Mouse (Mus musculus) neural tube, embryonic 11.5 days (tissue): ENCODE data around the gene Col4a5. TPM values are rescaled to one million over a fixed set of nuclear protein-coding genes. Genes with fewer than 3 reads are reported as not detected.

Source experiments
- ATAC-seq: fragments of 200-750 bp; cut with Nextera tagmentation; 2 replicates; pipeline ENCODE4 v1.8.0; 2017; ENCODE audit warnings: moderate number of reproducible peaks, mild to moderate bottlenecking, moderate TSS enrichment, moderate library complexity; ENCODE audit not compliant: insufficient read depth, low FRiP score, low TSS enrichment
- DNase-seq: peaks from one replicate; pipeline ENCODE4 v3.0.0-alpha.2; 2015; ENCODE audit warnings: low spot score
- H3K27ac ChIP-seq: fragments of 300-500 bp; sonication (generic); 2 replicates; pipeline ENCODE4 v1.5.1; 2014; ENCODE audit warnings: low read depth, mild to moderate bottlenecking, low read length
- H3K27me3 ChIP-seq: fragments of 300-500 bp; sonication (generic); 2 replicates; pipeline ENCODE4 v1.6.1; 2014; ENCODE audit warnings: mild to moderate bottlenecking, low read length, mixed read lengths; ENCODE audit not compliant: control insufficient read depth, insufficient read depth
- H3K36me3 ChIP-seq: fragments of 300-500 bp; sonication (generic); 2 replicates; pipeline ENCODE4 v1.6.1; 2014; ENCODE audit warnings: mild to moderate bottlenecking, low read length, moderate library complexity, mixed read lengths; ENCODE audit not compliant: control insufficient read depth, insufficient read depth
- H3K4me1 ChIP-seq: fragments of 300-500 bp; sonication (generic); 2 replicates; pipeline ENCODE4 v1.6.1; 2014; ENCODE audit warnings: low read length, mixed read lengths; ENCODE audit not compliant: control insufficient read depth, insufficient read depth
- H3K4me2 ChIP-seq: fragments of 300-500 bp; sonication (generic); 2 replicates; pipeline ENCODE4 v1.6.1; 2014; ENCODE audit warnings: low read depth, mild to moderate bottlenecking, moderate library complexity
- H3K4me3 ChIP-seq: fragments of 300-500 bp; sonication (generic); 2 replicates; pipeline ENCODE4 v1.5.1; 2014; ENCODE audit warnings: low read depth, low read length
- H3K9ac ChIP-seq: fragments of 300-500 bp; sonication (generic); 2 replicates; pipeline ENCODE4 v1.6.1; 2014; ENCODE audit warnings: mild to moderate bottlenecking, low read length
- H3K9me3 ChIP-seq: fragments of 300-500 bp; sonication (generic); 2 replicates; pipeline ENCODE4 v1.6.1; 2016; ENCODE audit warnings: low read length; ENCODE audit not compliant: control insufficient read depth
- WGBS: fragments of 180-500 bp; shearing (Covaris S2); extraction: QIAGEN DNeasy Blood & Tissue Kit; methylation state at CpG from one replicate; pipeline ENCODE4 v1.1.7; 2014; 5-methylcytosine and 5-hydroxymethylcytosine counted together
- polyA plus RNA-seq: library from polyadenylated mRNA; unstranded; fragments of >200 nt; fragmentation: Nextera tagmentation; extraction: Ambion mirVana; gene quantifications from 2 replicates; pipeline ENCODE4 v1.2.1, GENCODE M21; 2014

Col4a5 gene
- polyA plus RNA-seq = 11.9 and 14.0 TPM in 2 replicates

DNA sequence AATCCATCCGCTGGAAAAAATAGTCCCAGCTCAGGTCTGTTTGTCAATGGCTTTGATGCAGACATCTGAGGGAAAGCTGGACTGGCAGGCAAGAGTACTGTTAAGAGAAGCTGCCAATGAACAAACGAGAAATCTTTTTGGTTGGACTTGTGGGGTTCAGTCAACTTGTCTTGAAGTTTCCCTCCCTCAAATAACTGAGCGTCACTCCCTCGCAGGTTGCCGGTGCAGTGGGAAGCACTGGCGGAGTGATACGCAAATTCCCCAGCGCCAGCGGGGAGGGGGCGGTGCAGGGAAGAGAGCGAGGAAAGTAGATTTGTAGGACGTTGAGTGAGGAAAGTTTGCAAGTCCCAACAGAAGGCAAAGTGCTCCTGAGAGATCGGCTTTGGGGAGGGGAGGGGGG, at the start of gene Col4a5:
TSS of gene Col4a5 (plus strand) at position 276 of the 400 bp plus-strand sequence.
- ATAC-seq (peak; percentile 73), DNase-seq (peak; percentile 84)
- WGBS = 15% methylated on average over 13 of the region's 13 CpGs
- peak within 1 kb of the TSS; percentile 39 for H3K4me3 ChIP-seq
- H3K36me3 ChIP-seq = no peaks in the 10 kb centered on the region
- H3K4me2 ChIP-seq = peak within 1 kb of the TSS; percentile 51
- peak within 1 kb of the TSS; percentile 44 for H3K9ac ChIP-seq
- H3K4me1 ChIP-seq = no peaks in the 10 kb centered on the region
- H3K9me3 ChIP-seq = no peaks in the 10 kb centered on the region
- H3K27me3 ChIP-seq = peaks cover 10% of the 10 kb centered on the region
- H3K27ac ChIP-seq = no peak within 1 kb of the TSS

- Histone ChIP-seq H3K4me2 (no peak overlapping the region), H3K9ac (no peak overlapping the region), H3K36me3 (no peaks in the 10 kb centered on the region), H3K4me3 (no peak overlapping the region), H3K4me1 (no peaks in the 10 kb centered on the region), H3K27ac (no peak overlapping the region), H3K9me3 (no peaks in the 10 kb centered on the region), H3K27me3 (no peaks in the 10 kb centered on the region)
- ATAC-seq = no peak
- DNase-seq = no peak
- WGBS = 89% methylated on average over 6 of the region's 6 CpGs
Observed at GRCm38 (mm10) chrX:141436780-141437179, 38.4 kb upstream of the Col4a5 start.

GRCm38 (mm10) chrX:141439423-141439822, 35.8 kb upstream of the Col4a5 start:
- Histone ChIP-seq H3K9ac (no peak overlapping the region), H3K36me3 (no peaks in the 10 kb centered on the region), H3K4me3 (no peak overlapping the region), H3K27me3 (no peaks in the 10 kb centered on the region), H3K4me2 (no peak overlapping the region), H3K9me3 (no peaks in the 10 kb centered on the region), H3K27ac (no peak overlapping the region), H3K4me1 (no peaks in the 10 kb centered on the region)
- WGBS = 80% methylated on average over 2 of the region's 2 CpGs
- no peak for DNase-seq
- no peak for ATAC-seq

- Histone ChIP-seq H3K4me2 (no peak overlapping the region), H3K36me3 (no peaks in the 10 kb centered on the region), H3K4me1 (no peaks in the 10 kb centered on the region), H3K4me3 (no peak overlapping the region), H3K27ac (no peak overlapping the region), H3K9ac (no peak overlapping the region), H3K27me3 (no peaks in the 10 kb centered on the region), H3K9me3 (no peaks in the 10 kb centered on the region)
- DNase-seq (no peak), ATAC-seq (no peak)
- WGBS = 84% methylated on average over 1 of the region's 1 CpGs
Observed at GRCm38 (mm10) chrX:141447936-141448335, 27.2 kb upstream of the Col4a5 start.

- no peak within 1 kb of the TSS for H3K27ac ChIP-seq
- WGBS = 25% methylated on average over 16 of the region's 16 CpGs
- H3K9me3 ChIP-seq = no peaks in the 10 kb centered on the region
- peak within 1 kb of the TSS; percentile 32; the same call in 1 of the 2 replicates for H3K9ac ChIP-seq
- H3K4me1 ChIP-seq = no peaks in the 10 kb centered on the region
- ATAC-seq = no peak
- peak; percentile 24 for DNase-seq
- H3K27me3 ChIP-seq = peaks cover 10% of the 10 kb centered on the region
- peak within 1 kb of the TSS; percentile 39 for H3K4me3 ChIP-seq
- H3K36me3 ChIP-seq = no peaks in the 10 kb centered on the region
- H3K4me2 ChIP-seq = peak within 1 kb of the TSS; percentile 51
Observed at GRCm38 (mm10) chrX:141473470-141474302, 1.5 kb upstream of the Col4a5 start, which contains the start of gene Col4a6. Gene Col4a6, minus strand, starts transcription at chrX:141474076.

GRCm38 (mm10) chrX:141475566-141476327, 562 bp downstream of the Col4a5 start:
- peak; percentile 28 for DNase-seq
- WGBS = 22% methylated on average over 13 of the region's 14 CpGs
- peak overlapping the region; percentile 51 for H3K4me2 ChIP-seq
- H3K27ac ChIP-seq = no peak overlapping the region
- peak overlapping the region; percentile 44 for H3K9ac ChIP-seq
- ATAC-seq = peak; percentile 68
- H3K4me1 ChIP-seq = no peaks in the 10 kb centered on the region
- no peaks in the 10 kb centered on the region for H3K9me3 ChIP-seq
- H3K27me3 ChIP-seq = peaks cover 8% of the 10 kb centered on the region
- H3K36me3 ChIP-seq = no peaks in the 10 kb centered on the region
- H3K4me3 ChIP-seq = peak overlapping the region; percentile 39

- H3K4me1 ChIP-seq = no peaks in the 10 kb centered on the region
- 74% methylated on average over 4 of the region's 4 CpGs for WGBS
- no peak overlapping the region for H3K27ac ChIP-seq
- H3K27me3 ChIP-seq = no peaks in the 10 kb centered on the region
- no peaks in the 10 kb centered on the region for H3K9me3 ChIP-seq
- no peak overlapping the region for H3K9ac ChIP-seq
- no peak overlapping the region for H3K4me3 ChIP-seq
- ATAC-seq (no peak), DNase-seq (no peak)
- no peaks in the 10 kb centered on the region for H3K36me3 ChIP-seq
- no peak overlapping the region for H3K4me2 ChIP-seq
Observed at GRCm38 (mm10) chrX:141494545-141494944, 19.4 kb downstream of the Col4a5 start.

DNA sequence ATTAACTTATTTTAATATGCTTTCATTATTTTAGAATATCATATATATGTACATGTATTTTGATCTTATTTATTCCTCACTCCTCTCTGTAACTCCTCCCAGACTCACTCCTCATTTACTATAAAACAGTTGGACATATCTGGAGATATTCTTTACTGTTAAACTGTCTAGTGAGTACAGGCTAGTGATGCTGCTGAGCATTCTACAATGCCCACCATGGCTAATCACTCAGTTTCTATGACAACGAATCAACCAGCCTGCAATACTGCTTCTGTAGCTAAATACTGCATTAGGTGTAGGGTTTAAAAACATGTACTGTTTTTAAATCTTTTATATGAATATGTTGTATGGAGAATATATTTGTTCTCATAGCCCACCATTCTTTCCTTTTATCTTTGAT, 27.9 kb downstream of the Col4a5 start:
- DNase-seq = no peak
- no peak overlapping the region for H3K27ac ChIP-seq
- H3K9ac ChIP-seq = no peak overlapping the region
- no peak overlapping the region for H3K4me2 ChIP-seq
- no peaks in the 10 kb centered on the region for H3K27me3 ChIP-seq
- no peak for ATAC-seq
- no peak overlapping the region for H3K4me3 ChIP-seq
- H3K9me3 ChIP-seq = no peaks in the 10 kb centered on the region
- H3K4me1 ChIP-seq = no peaks in the 10 kb centered on the region
- no peaks in the 10 kb centered on the region for H3K36me3 ChIP-seq
- 82% methylated on average over 1 of the region's 1 CpGs for WGBS
